Mouse (Mus musculus) forebrain, embryonic 12.5 days (tissue): ENCODE results near the gene Snap91. TPM values are rescaled to one million over a fixed set of nuclear protein-coding genes. Genes with fewer than 3 reads are reported as not detected.

Source experiments
- ATAC-seq: fragments of 200-750 bp; cut with Nextera tagmentation; 2 replicates; pipeline ENCODE4 v1.8.0; 2017; ENCODE audit warnings: moderate TSS enrichment; ENCODE audit not compliant: low FRiP score
- H3K27ac ChIP-seq: fragments of 300-500 bp; sonication (generic); 2 replicates; pipeline ENCODE4 v1.5.1; 2016; ENCODE audit warnings: mild to moderate bottlenecking
- H3K27me3 ChIP-seq: fragments of 300-500 bp; sonication (generic); 2 replicates; pipeline ENCODE4 v1.6.1; 2016; ENCODE audit warnings: mild to moderate bottlenecking
- H3K36me3 ChIP-seq: fragments of 300-500 bp; sonication (generic); replicated peaks from 2 replicates; pipeline ENCODE4 v1.6.1; 2016; ENCODE audit warnings: mild to moderate bottlenecking
- H3K4me1 ChIP-seq: fragments of 300-500 bp; sonication (generic); 2 replicates; pipeline ENCODE4 v1.6.1; 2016
- H3K4me2 ChIP-seq: fragments of 300-500 bp; sonication (generic); 2 replicates; pipeline ENCODE4 v1.6.1; 2016; ENCODE audit warnings: mild to moderate bottlenecking, moderate library complexity
- H3K4me3 ChIP-seq: fragments of 300-500 bp; sonication (generic); replicated peaks from 2 replicates; pipeline ENCODE4 v1.5.1; 2016; ENCODE audit warnings: mild to moderate bottlenecking
- H3K9ac ChIP-seq: fragments of 300-500 bp; sonication (generic); 2 replicates; pipeline ENCODE4 v1.6.1; 2016; ENCODE audit warnings: mild to moderate bottlenecking
- H3K9me3 ChIP-seq: fragments of 300-500 bp; sonication (generic); 2 replicates; pipeline ENCODE4 v1.6.1; 2016
- WGBS: fragments of 180-500 bp; shearing (Covaris S2); methylation state at CpG from one replicate; pipeline ENCODE4 v1.1.7; 2016; 5-methylcytosine and 5-hydroxymethylcytosine counted together
- polyA plus RNA-seq: library from polyadenylated mRNA; unstranded; fragments of >200 nt; fragmentation: Nextera tagmentation; extraction: Ambion mirVana; gene quantifications from 2 replicates; pipeline ENCODE4 v1.2.1, GENCODE M21; 2016

Gene Snap91
- 28.0 and 28.4 TPM in 2 replicates for polyA plus RNA-seq

GRCm38 (mm10) chr9:86880113-86880972, at the start of gene Snap91:
Gene Snap91 (minus strand): TSS chr9:86880654.
- H3K4me1 ChIP-seq: peaks cover 8% of the 10 kb centered on the region
- under 1% methylated on average over 77 of the region's 104 CpGs for whole genome bisulfite sequencing
- H3K4me2 ChIP-seq: peak within 1 kb of the TSS; percentile 92
- H3K27ac ChIP-seq: peak within 1 kb of the TSS; percentile 90
- peak within 1 kb of the TSS; percentile 73 for H3K4me3 ChIP-seq
- no peaks in the 10 kb centered on the region for H3K9me3 ChIP-seq
- peak within 1 kb of the TSS; percentile 80 for H3K9ac ChIP-seq
- ATAC-seq: peak; percentile 96
- H3K27me3 ChIP-seq: peaks cover 21% of the 10 kb centered on the region
- no peaks in the 10 kb centered on the region for H3K36me3 ChIP-seq

- 84% methylated on average over 5 of the region's 5 CpGs for WGBS
- Histone ChIP-seq H3K9ac (no peak overlapping the region), H3K27me3 (no peaks in the 10 kb centered on the region), H3K9me3 (no peaks in the 10 kb centered on the region), H3K27ac (no peak overlapping the region), H3K4me1 (no peaks in the 10 kb centered on the region), H3K4me2 (no peak overlapping the region), H3K4me3 (no peak overlapping the region), H3K36me3 (no peaks in the 10 kb centered on the region)
- ATAC-seq: no peak
Measured at GRCm38 (mm10) chr9:86926519-86926918, 46.1 kb upstream of the Snap91 start.

- ATAC-seq: no peak
- Histone ChIP-seq H3K27me3 (no peaks in the 10 kb centered on the region), H3K27ac (no peak overlapping the region), H3K36me3 (no peaks in the 10 kb centered on the region), H3K9me3 (no peaks in the 10 kb centered on the region), H3K4me2 (no peak overlapping the region), H3K4me3 (no peak overlapping the region), H3K9ac (no peak overlapping the region), H3K4me1 (no peaks in the 10 kb centered on the region)
- WGBS: 83% methylated on average over 6 of the region's 6 CpGs
Measured at GRCm38 (mm10) chr9:86925688-86926087, 45.2 kb upstream of the Snap91 start.

GRCm38 (mm10) chr9:86922430-86922829, 42.0 kb upstream of the Snap91 start:
- H3K9me3 ChIP-seq: no peaks in the 10 kb centered on the region
- no peak overlapping the region for H3K4me2 ChIP-seq
- ATAC-seq: no peak
- H3K4me1 ChIP-seq: no peaks in the 10 kb centered on the region
- 61% methylated on average over 3 of the region's 3 CpGs for WGBS
- no peaks in the 10 kb centered on the region for H3K36me3 ChIP-seq
- no peak overlapping the region for H3K27ac ChIP-seq
- no peaks in the 10 kb centered on the region for H3K27me3 ChIP-seq
- no peak overlapping the region for H3K4me3 ChIP-seq
- no peak overlapping the region for H3K9ac ChIP-seq

GRCm38 (mm10) chr9:86916543-86916942, 36.1 kb upstream of the Snap91 start:
- no peak overlapping the region for H3K4me3 ChIP-seq
- no peak overlapping the region for H3K27ac ChIP-seq
- no peak overlapping the region for H3K9ac ChIP-seq
- no peaks in the 10 kb centered on the region for H3K4me1 ChIP-seq
- WGBS: 86% methylated on average over 3 of the region's 3 CpGs
- H3K36me3 ChIP-seq: no peaks in the 10 kb centered on the region
- H3K9me3 ChIP-seq: no peaks in the 10 kb centered on the region
- H3K27me3 ChIP-seq: no peaks in the 10 kb centered on the region
- ATAC-seq: no peak
- H3K4me2 ChIP-seq: no peak overlapping the region

- H3K27me3 ChIP-seq: no peaks in the 10 kb centered on the region
- H3K4me3 ChIP-seq: no peak overlapping the region
- no peaks in the 10 kb centered on the region for H3K4me1 ChIP-seq
- H3K27ac ChIP-seq: no peak overlapping the region
- H3K9me3 ChIP-seq: no peaks in the 10 kb centered on the region
- H3K36me3 ChIP-seq: no peaks in the 10 kb centered on the region
- H3K4me2 ChIP-seq: no peak overlapping the region
- no peak overlapping the region for H3K9ac ChIP-seq
- ATAC-seq: no peak
- WGBS: 63% methylated on average over 4 of the region's 4 CpGs
Measured at GRCm38 (mm10) chr9:86899502-86900199, 19.2 kb upstream of the Snap91 start.

- Histone ChIP-seq H3K4me1 (peaks cover 8% of the 10 kb centered on the region), H3K4me3 (peak overlapping the region; percentile 73), H3K27me3 (peaks cover 21% of the 10 kb centered on the region)
Measured at GRCm38 (mm10) chr9:86879216-86880112, 990 bp downstream of the Snap91 start.

GRCm38 (mm10) chr9:86878716-86879115, 1.7 kb downstream of the Snap91 start:
- H3K27ac ChIP-seq: no peak overlapping the region
- H3K9ac ChIP-seq: no peak overlapping the region
- no peaks in the 10 kb centered on the region for H3K9me3 ChIP-seq
- peaks cover 8% of the 10 kb centered on the region for H3K4me1 ChIP-seq
- H3K27me3 ChIP-seq: peaks cover 21% of the 10 kb centered on the region
- no peaks in the 10 kb centered on the region for H3K36me3 ChIP-seq
- peak overlapping the region; percentile 92 for H3K4me2 ChIP-seq
- 63% methylated on average over 6 of the region's 6 CpGs for WGBS
- peak overlapping the region; percentile 73 for H3K4me3 ChIP-seq
- no peak for ATAC-seq

More at GRCm38 (mm10) chr9:86879216-86880112, 990 bp downstream of the Snap91 start:
- ATAC-seq: peak; percentile 36
- Histone ChIP-seq H3K9me3 (no peaks in the 10 kb centered on the region), H3K27ac (peak overlapping the region; percentile 90), H3K9ac (peak overlapping the region; percentile 80), H3K36me3 (no peaks in the 10 kb centered on the region), H3K4me2 (peak overlapping the region; percentile 92)
- under 1% methylated on average over 74 of the region's 75 CpGs for WGBS

GRCm38 (mm10) chr9:86873681-86874080, 6.8 kb downstream of the Snap91 start:
- H3K4me3 ChIP-seq: no peak overlapping the region
- ATAC-seq: no peak
- peaks cover 11% of the 10 kb centered on the region for H3K27me3 ChIP-seq
- H3K27ac ChIP-seq: no peak overlapping the region
- no peak overlapping the region for H3K4me2 ChIP-seq
- H3K36me3 ChIP-seq: no peaks in the 10 kb centered on the region
- no peaks in the 10 kb centered on the region for H3K9me3 ChIP-seq
- peaks cover 2% of the 10 kb centered on the region for H3K4me1 ChIP-seq
- WGBS: 92% methylated on average over 4 of the region's 4 CpGs
- no peak overlapping the region for H3K9ac ChIP-seq

GRCm38 (mm10) chr9:86869586-86870338, 10.7 kb downstream of the Snap91 start:
- Histone ChIP-seq H3K27ac (no peak overlapping the region), H3K4me2 (no peak overlapping the region), H3K9me3 (no peaks in the 10 kb centered on the region), H3K4me1 (no peaks in the 10 kb centered on the region), H3K36me3 (no peaks in the 10 kb centered on the region), H3K27me3 (no peaks in the 10 kb centered on the region), H3K9ac (no peak overlapping the region), H3K4me3 (no peak overlapping the region)
- ATAC-seq: 0 out of 2 replicates have a peak, but pooled peaks have one; percentile 27
- WGBS: 58% methylated on average over 11 of the region's 11 CpGs

- ATAC-seq: no peak
- Histone ChIP-seq H3K4me3 (no peak overlapping the region), H3K27me3 (no peaks in the 10 kb centered on the region), H3K9ac (no peak overlapping the region), H3K9me3 (no peaks in the 10 kb centered on the region), H3K4me2 (no peak overlapping the region), H3K4me1 (no peaks in the 10 kb centered on the region), H3K36me3 (no peaks in the 10 kb centered on the region), H3K27ac (no peak overlapping the region)
- 82% methylated on average over 4 of the region's 4 CpGs for WGBS
Measured at GRCm38 (mm10) chr9:86858101-86858500, 22.4 kb downstream of the Snap91 start.
